Mouse (Mus musculus): Measurements from ENCODE around the gene Apoa4. TPM values are rescaled to one million over a fixed set of nuclear protein-coding genes. Genes with fewer than 3 reads are reported as not detected.

Apoa4 gene
- polyA plus RNA-seq, 1 experiment from 2014 or later, result not detected

GRCm38 (mm10) chr9:46208401-46208974, 32.0 kb upstream of the Apoa4 start:
- peaks cover 9% of the 10 kb centered on the region; the same call in 1 of the 2 replicates for H3K4me1 ChIP-seq
- H3K27me3 ChIP-seq (replicated peaks), result no peaks in the 10 kb centered on the region
- H3K9me3 ChIP-seq, result no peaks in the 10 kb centered on the region
- no peak for ATAC-seq (ENCODE audit: extremely low read depth, insufficient number of reproducible peaks, low FRiP score, low TSS enrichment)
- H3K9ac ChIP-seq, result no peak overlapping the region
- WGBS, result 87% methylated on average over 13 of the region's 13 CpGs
- no peak overlapping the region for H3K4me2 ChIP-seq
- H3K4me3 ChIP-seq, result no peak overlapping the region
- peaks cover 95% of the 10 kb centered on the region for H3K36me3 ChIP-seq
- no peak overlapping the region for H3K27ac ChIP-seq (replicated peaks)

- Histone ChIP-seq H3K4me3 (no peak overlapping the region), H3K4me1 (peaks cover 22% of the 10 kb centered on the region), H3K27me3 (replicated peaks) (no peaks in the 10 kb centered on the region), H3K9me3 (no peaks in the 10 kb centered on the region), H3K9ac (no peak overlapping the region), H3K27ac (replicated peaks) (no peak overlapping the region), H3K4me2 (no peak overlapping the region), H3K36me3 (peaks cover 87% of the 10 kb centered on the region)
- no peak for ATAC-seq (ENCODE audit: extremely low read depth, insufficient number of reproducible peaks, low FRiP score, low TSS enrichment)
- WGBS, result 87% methylated on average over 12 of the region's 12 CpGs
Measured at GRCm38 (mm10) chr9:46210473-46210872, 30.0 kb upstream of the Apoa4 start.

- no peak overlapping the region for H3K9ac ChIP-seq
- H3K4me2 ChIP-seq, result no peak overlapping the region
- H3K27me3 ChIP-seq (replicated peaks), result no peaks in the 10 kb centered on the region
- WGBS, result 68% methylated on average over 4 of the region's 4 CpGs
- H3K27ac ChIP-seq (replicated peaks), result no peak overlapping the region
- H3K9me3 ChIP-seq, result no peaks in the 10 kb centered on the region
- H3K4me3 ChIP-seq, result no peak overlapping the region
- no peak for ATAC-seq (ENCODE audit: extremely low read depth, insufficient number of reproducible peaks, low FRiP score, low TSS enrichment)
- peaks cover 25% of the 10 kb centered on the region for H3K4me1 ChIP-seq
- peaks cover 63% of the 10 kb centered on the region for H3K36me3 ChIP-seq
Measured at GRCm38 (mm10) chr9:46214276-46214675, 26.2 kb upstream of the Apoa4 start.

GRCm38 (mm10) chr9:46214946-46215337, 25.6 kb upstream of the Apoa4 start:
- Histone ChIP-seq H3K9ac (no peak overlapping the region), H3K4me1 (peaks cover 25% of the 10 kb centered on the region), H3K9me3 (no peaks in the 10 kb centered on the region), H3K27ac (replicated peaks) (no peak overlapping the region), H3K27me3 (replicated peaks) (no peaks in the 10 kb centered on the region), H3K4me3 (no peak overlapping the region), H3K36me3 (peaks cover 63% of the 10 kb centered on the region), H3K4me2 (no peak overlapping the region)
- ATAC-seq (ENCODE audit: extremely low read depth, insufficient number of reproducible peaks, low FRiP score, low TSS enrichment), result no peak
- WGBS, result 77% methylated on average over 10 of the region's 10 CpGs

GRCm38 (mm10) chr9:46215338-46216322, 24.9 kb upstream of the Apoa4 start:
- Histone ChIP-seq H3K4me2 (no peak overlapping the region), H3K9ac (0 out of 2 replicates have a peak overlapping the region, but pooled peaks have one; percentile 4), H3K27me3 (replicated peaks) (no peaks in the 10 kb centered on the region), H3K9me3 (no peaks in the 10 kb centered on the region), H3K36me3 (peaks cover 64% of the 10 kb centered on the region), H3K4me1 (peaks cover 25% of the 10 kb centered on the region), H3K27ac (replicated peaks) (peak overlapping the region; percentile 13; the same call in 1 of the 2 replicates), H3K4me3 (no peak overlapping the region)
- no peak for ATAC-seq (ENCODE audit: extremely low read depth, insufficient number of reproducible peaks, low FRiP score, low TSS enrichment)
- WGBS, result 24% methylated on average over 11 of the region's 11 CpGs

GRCm38 (mm10) chr9:46216744-46217470, 23.6 kb upstream of the Apoa4 start:
- no peaks in the 10 kb centered on the region for H3K9me3 ChIP-seq

GRCm38 (mm10) chr9:46218176-46218575, 22.3 kb upstream of the Apoa4 start:
- Histone ChIP-seq H3K27ac (replicated peaks) (no peak overlapping the region), H3K36me3 (peaks cover 64% of the 10 kb centered on the region), H3K4me1 (peaks cover 25% of the 10 kb centered on the region), H3K4me3 (no peak overlapping the region), H3K4me2 (no peak overlapping the region), H3K27me3 (replicated peaks) (no peaks in the 10 kb centered on the region), H3K9ac (no peak overlapping the region), H3K9me3 (no peaks in the 10 kb centered on the region)
- no peak for ATAC-seq (ENCODE audit: extremely low read depth, insufficient number of reproducible peaks, low FRiP score, low TSS enrichment)
- WGBS, result 72% methylated on average over 9 of the region's 9 CpGs

More at GRCm38 (mm10) chr9:46216744-46217470, 23.6 kb upstream of the Apoa4 start:
- Histone ChIP-seq H3K36me3 (peaks cover 64% of the 10 kb centered on the region), H3K27ac (replicated peaks) (no peak overlapping the region), H3K9ac (no peak overlapping the region), H3K4me1 (peaks cover 25% of the 10 kb centered on the region), H3K27me3 (replicated peaks) (no peaks in the 10 kb centered on the region), H3K4me2 (no peak overlapping the region), H3K4me3 (no peak overlapping the region)
- ATAC-seq (ENCODE audit: extremely low read depth, insufficient number of reproducible peaks, low FRiP score, low TSS enrichment), result no peak
- 83% methylated on average over 13 of the region's 13 CpGs for WGBS

GRCm38 (mm10) chr9:46223090-46223489, 17.4 kb upstream of the Apoa4 start:
- Histone ChIP-seq H3K27ac (replicated peaks) (no peak overlapping the region), H3K27me3 (replicated peaks) (no peaks in the 10 kb centered on the region), H3K4me2 (no peak overlapping the region), H3K36me3 (peaks cover 48% of the 10 kb centered on the region), H3K9me3 (no peaks in the 10 kb centered on the region), H3K9ac (no peak overlapping the region), H3K4me1 (no peaks in the 10 kb centered on the region), H3K4me3 (no peak overlapping the region)
- WGBS, result 74% methylated on average over 6 of the region's 6 CpGs
- ATAC-seq (ENCODE audit: extremely low read depth, insufficient number of reproducible peaks, low FRiP score, low TSS enrichment), result no peak

- WGBS, result 85% methylated on average over 3 of the region's 3 CpGs
- peaks cover 3% of the 10 kb centered on the region; the same call in 1 of the 2 replicates for H3K4me1 ChIP-seq
- H3K27me3 ChIP-seq (replicated peaks), result peaks cover 7% of the 10 kb centered on the region; the same call in 1 of the 2 replicates
- H3K9me3 ChIP-seq, result no peaks in the 10 kb centered on the region
- no peak overlapping the region for H3K4me3 ChIP-seq
- H3K9ac ChIP-seq, result no peak overlapping the region
- no peak overlapping the region for H3K27ac ChIP-seq (replicated peaks)
- H3K4me2 ChIP-seq, result no peak overlapping the region
- ATAC-seq (ENCODE audit: extremely low read depth, insufficient number of reproducible peaks, low FRiP score, low TSS enrichment), result no peak
- peaks cover 45% of the 10 kb centered on the region for H3K36me3 ChIP-seq
Measured at GRCm38 (mm10) chr9:46224101-46224500, 16.4 kb upstream of the Apoa4 start.

GRCm38 (mm10) chr9:46224945-46225660, 15.4 kb upstream of the Apoa4 start:
- Histone ChIP-seq H3K4me2 (no peak overlapping the region), H3K4me1 (peaks cover 8% of the 10 kb centered on the region), H3K27ac (replicated peaks) (no peak overlapping the region), H3K36me3 (peaks cover 35% of the 10 kb centered on the region), H3K4me3 (no peak overlapping the region), H3K9me3 (no peaks in the 10 kb centered on the region), H3K9ac (no peak overlapping the region), H3K27me3 (replicated peaks) (peaks cover 9% of the 10 kb centered on the region; the same call in 1 of the 2 replicates)
- no peak for ATAC-seq (ENCODE audit: extremely low read depth, insufficient number of reproducible peaks, low FRiP score, low TSS enrichment)
- WGBS, result 58% methylated on average over 5 of the region's 5 CpGs

Data from heart, embryonic 13.5 days (tissue).